Comparison of ENCODE assay signal across 11 mouse cellular contexts in genomic region chr15:91190026-91190425, GRCm38 (mm10). TPM values are rescaled to one million over a fixed set of nuclear protein-coding genes. Genes with fewer than 3 reads are reported as not detected.
DNase-seq lines count a peak whose midpoint lies in the region; ATAC-seq lines count a peak whose summit lies in the region.
"Had no signal": no experiment of that assay in that cellular context is flagged by ENCODE, and none has a peak within 500 bp of the region (broad histone marks: within the 10 kb centered on the region; RNA-seq: fewer than 3 reads in every experiment).

No protein-coding gene starts in this region.

- H3K4me2 ChIP-seq in liver, embryonic 15.5 days = peak overlapping the region; percentile 73

- DNase-seq in cerebellum, postnatal 10 days = peak; percentile 33 to 42
- no peak for DNase-seq in cerebellum, adult 18-20 months
- no peak for DNase-seq in urinary bladder, postnatal 14 days (ENCODE audit: low spot score)
- DNase-seq in testis, postnatal 10 days (ENCODE audit: low spot score) = no peak
- DNase-seq in left cerebral cortex, adult 9 months (ENCODE audit: low spot score in 2 of 2) = no peak
- DNase-seq: adrenal gland, postnatal 36 days; right cerebral cortex, postnatal 4 days had no signal

- H3K27me3 ChIP-seq in megakaryocyte, embryonic 14.5 days (replicated peaks) = peaks cover 4% of the 10 kb centered on the region
- peaks cover 8% of the 10 kb centered on the region; the same call in 1 of the 2 replicates for H3K27me3 ChIP-seq in liver, embryonic 15.5 days

- H3K27ac ChIP-seq in liver, embryonic 15.5 days (replicated peaks) = no peak overlapping the region

- H3K9ac ChIP-seq in liver, embryonic 15.5 days = no peak overlapping the region

- 52% methylated on average over 4 of the region's 4 CpGs for WGBS in liver, embryonic 15.5 days (ENCODE audit: insufficient replicate concordance)

- no peaks in the 10 kb centered on the region for H3K36me3 ChIP-seq in megakaryocyte, embryonic 14.5 days (replicated peaks; ENCODE audit: low read length)
- no peaks in the 10 kb centered on the region for H3K36me3 ChIP-seq in liver, embryonic 15.5 days (replicated peaks)

- ATAC-seq in megakaryocyte, adult 5-6 weeks (ENCODE audit: poor library complexity, severe bottlenecking) = no peak
- no peak for ATAC-seq in liver, embryonic 15.5 days (ENCODE audit: insufficient read depth)

- no peaks in the 10 kb centered on the region for H3K9me3 ChIP-seq in megakaryocyte, embryonic 14.5 days
- no peaks in the 10 kb centered on the region for H3K9me3 ChIP-seq in liver, embryonic 15.5 days (replicated peaks)

- H3K4me3 ChIP-seq in megakaryocyte, embryonic 14.5 days (replicated peaks) = peak overlapping the region; percentile 14
- H3K4me3 ChIP-seq in liver, embryonic 15.5 days (replicated peaks) = peak overlapping the region; percentile 52

- H3K4me1 ChIP-seq in megakaryocyte, embryonic 14.5 days = peaks cover 10% of the 10 kb centered on the region
- peaks cover 20% of the 10 kb centered on the region for H3K4me1 ChIP-seq in liver, embryonic 15.5 days (replicated peaks)

RNA-seq across cellular contexts. Expression of gene Abcd2, which starts 1.6 kb away (rescaled TPM):
- polyA plus RNA-seq in megakaryocyte, embryonic 14.5 days (2012; ENCODE audit: insufficient read depth, low replicate concordance) = not detected in 2 replicates
- 66.5 and 67.1 TPM in 2 replicates for total RNA-seq in megakaryocyte, adult 5-6 weeks (2015)
- total RNA-seq in megakaryocyte, adult 5-6 weeks (2017) = 78.0 and 81.5 TPM in 2 replicates
- polyA plus RNA-seq in liver, embryonic 15.5 days (2015; fragmentation: Nextera tagmentation; extraction: Ambion mirVana) = 6.3 and 7.6 TPM in 2 replicates

RNA-seq across cellular contexts. Expression of gene CN725425, which starts 9.3 kb away (rescaled TPM):
- not detected in 2 replicates for polyA plus RNA-seq in megakaryocyte, embryonic 14.5 days (2012; ENCODE audit: insufficient read depth, low replicate concordance)
- total RNA-seq in megakaryocyte, adult 5-6 weeks (2015) = not detected in 2 replicates
- not detected in 2 replicates for total RNA-seq in megakaryocyte, adult 5-6 weeks (2017)
- 0.06 TPM in 2 replicates for polyA plus RNA-seq in liver, embryonic 15.5 days (2015; fragmentation: Nextera tagmentation; extraction: Ambion mirVana)
- total RNA-seq: adrenal gland, postnatal 36 days; layer of hippocampus, adult 18-20 months had no signal

Comparison
In these comparisons a context has a peak if more than half of its experiments do, and no peak if none do; other contexts are left out.
1. DNase-seq: peak in cerebellum, postnatal 10 days (2 of 2); none in cerebellum, adult 18-20 months (0 of 2), urinary bladder, postnatal 14 days (single experiment), testis, postnatal 10 days (single experiment) and left cerebral cortex, adult 9 months (0 of 2).